Mouse (Mus musculus) forebrain, embryonic 14.5 days (tissue): ENCODE data around the gene Uap1. TPM values are rescaled to one million over a fixed set of nuclear protein-coding genes. Genes with fewer than 3 reads are reported as not detected.

ENCODE experiments used
- ATAC-seq: fragments of 200-750 bp; cut with Nextera tagmentation; 2 replicates; pipeline ENCODE4 v1.8.0; 2017; ENCODE audit warnings: mild to moderate bottlenecking, moderate library complexity
- DNase-seq: peaks from one replicate; pipeline ENCODE4 v3.0.0-alpha.2; 2015; ENCODE audit warnings: low spot score
- H3K27ac ChIP-seq: fragments of 300-500 bp; sonication (generic); 2 replicates; pipeline ENCODE4 v1.5.1; 2014; ENCODE audit warnings: low read depth, mild to moderate bottlenecking, control low read depth, low read length, moderate library complexity
- H3K27me3 ChIP-seq: fragments of 300-500 bp; sonication (generic); replicated peaks from 2 replicates; pipeline ENCODE4 v1.6.1; 2014; ENCODE audit warnings: low read length, control low read depth, mixed read lengths; ENCODE audit not compliant: control insufficient read depth, insufficient read depth
- H3K36me3 ChIP-seq: fragments of 300-500 bp; sonication (generic); 2 replicates; pipeline ENCODE4 v1.6.1; 2014; ENCODE audit warnings: low read length, control low read depth; ENCODE audit not compliant: control insufficient read depth, insufficient read depth
- H3K4me1 ChIP-seq: fragments of 300-500 bp; sonication (generic); 2 replicates; pipeline ENCODE4 v1.6.1; 2014; ENCODE audit warnings: antibody characterized with exemption, low read length, control low read depth; ENCODE audit not compliant: control insufficient read depth, insufficient read depth
- H3K4me2 ChIP-seq: fragments of 300-500 bp; sonication (generic); 2 replicates; pipeline ENCODE4 v1.6.1; 2014; ENCODE audit warnings: mild to moderate bottlenecking, control low read depth, low read length
- H3K4me3 ChIP-seq: fragments of 300-500 bp; sonication (generic); 2 replicates; pipeline ENCODE4 v1.5.1; 2014; ENCODE audit warnings: low read depth, low read length, control low read depth
- H3K9ac ChIP-seq: fragments of 300-500 bp; sonication (generic); 2 replicates; pipeline ENCODE4 v1.6.1; 2014; ENCODE audit warnings: mild to moderate bottlenecking, low read length, control low read depth, moderate library complexity
- H3K9me3 ChIP-seq: fragments of 300-500 bp; sonication (generic); replicated peaks from 2 replicates; pipeline ENCODE4 v1.6.1; 2016; ENCODE audit warnings: low read length, control low read depth, mixed read lengths; ENCODE audit not compliant: control insufficient read depth
- WGBS: fragments of 180-500 bp; shearing (Covaris S2); extraction: QIAGEN DNeasy Blood & Tissue Kit; methylation state at CpG from one replicate; pipeline ENCODE4 v1.1.7; 2014; 5-methylcytosine and 5-hydroxymethylcytosine counted together
- polyA plus RNA-seq: library from polyadenylated mRNA; unstranded; fragments of >200 nt; fragmentation: Nextera tagmentation; extraction: Ambion mirVana; gene quantifications from 2 replicates; pipeline ENCODE4 v1.2.1, GENCODE M21; 2014

Gene Uap1
- 57.9 and 63.6 TPM in 2 replicates for polyA plus RNA-seq

DNA sequence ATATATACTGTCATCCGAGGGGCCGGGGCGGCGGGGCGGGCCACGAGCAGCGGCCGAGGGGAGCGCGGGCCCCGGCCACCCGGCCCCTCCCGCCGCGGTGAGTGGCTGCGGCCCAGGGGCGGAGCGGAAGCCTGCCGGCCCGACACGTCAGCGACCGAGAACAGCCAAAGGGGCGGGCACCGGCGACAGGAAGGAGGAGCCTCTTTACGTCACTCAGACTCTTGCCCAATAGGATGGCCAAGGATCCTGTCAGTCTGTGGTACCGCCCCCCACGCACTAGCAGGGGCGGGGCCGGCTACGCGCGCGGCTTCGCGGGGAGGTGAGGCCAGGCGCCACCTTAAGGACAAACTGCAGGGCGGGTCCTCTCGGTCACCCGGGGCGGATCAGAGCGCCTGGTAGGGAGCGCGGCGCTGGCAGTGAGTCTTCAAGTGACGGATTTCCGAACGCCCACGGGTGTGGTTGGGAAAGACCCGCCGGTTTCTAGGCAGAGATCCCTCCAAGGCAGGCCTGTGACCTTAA lies at the start of gene Uap1:
Gene Uap1, minus strand, starts transcription at position 144 of the 519 bp plus-strand sequence.
- WGBS, result under 1% methylated on average over 45 of the region's 52 CpGs
- H3K36me3 ChIP-seq, result no peaks in the 10 kb centered on the region
- H3K27me3 ChIP-seq, result no peaks in the 10 kb centered on the region
- H3K4me3 ChIP-seq, result peak within 1 kb of the TSS; percentile 80
- peak within 1 kb of the TSS; percentile 81 for H3K27ac ChIP-seq
- no peaks in the 10 kb centered on the region for H3K9me3 ChIP-seq
- H3K4me2 ChIP-seq, result peak within 1 kb of the TSS; percentile 76
- peak; percentile 98 for DNase-seq
- peaks cover 7% of the 10 kb centered on the region for H3K4me1 ChIP-seq
- peak within 1 kb of the TSS; percentile 82 for H3K9ac ChIP-seq
- ATAC-seq, result peak; percentile 99

DNA sequence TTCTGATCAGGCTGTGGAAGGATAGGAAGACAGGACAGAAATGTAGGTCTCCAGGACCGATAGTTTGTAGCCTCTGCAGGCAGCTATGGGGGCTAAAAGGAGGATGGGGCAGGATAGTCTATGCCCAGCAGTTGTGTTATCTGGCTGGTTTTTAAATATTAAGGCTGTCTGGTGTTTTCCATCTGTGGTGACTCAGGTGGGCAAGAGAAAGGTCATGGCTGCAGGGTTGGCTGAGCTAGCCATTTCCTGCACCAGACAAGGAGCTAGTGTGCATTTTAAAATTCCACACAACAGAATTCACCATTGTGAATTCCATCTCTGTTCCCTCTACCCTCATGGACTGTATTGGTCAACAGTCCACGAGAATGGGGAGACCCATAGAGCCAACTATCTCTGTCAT lies 48.5 kb upstream of the Uap1 start:
- WGBS, result 74% methylated on average over 2 of the region's 2 CpGs
- DNase-seq (no peak), ATAC-seq (no peak)

DNA sequence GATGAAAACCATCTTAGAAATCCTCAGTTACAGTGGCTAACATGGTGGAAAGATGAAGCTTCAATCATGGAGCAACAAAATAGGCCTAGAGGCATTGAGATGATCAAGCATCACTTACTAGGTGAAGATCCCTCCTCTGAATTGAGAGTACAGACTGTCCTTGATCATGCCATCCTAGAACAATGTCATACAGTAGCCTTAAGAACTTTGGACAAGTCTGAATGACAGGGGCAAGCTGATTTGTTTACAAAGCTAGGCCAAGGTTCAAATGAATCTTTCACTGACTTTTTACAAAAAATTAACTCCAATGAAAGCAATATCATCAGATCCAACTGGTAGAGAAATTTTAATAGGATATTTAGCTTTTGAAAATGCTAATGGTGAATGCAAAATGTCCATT lies 45.6 kb upstream of the Uap1 start:
- Histone ChIP-seq H3K36me3 (no peaks in the 10 kb centered on the region), H3K9me3 (no peaks in the 10 kb centered on the region), H3K4me3 (no peak overlapping the region), H3K27me3 (no peaks in the 10 kb centered on the region), H3K4me1 (no peaks in the 10 kb centered on the region), H3K9ac (no peak overlapping the region), H3K4me2 (no peak overlapping the region), H3K27ac (no peak overlapping the region)
- no peak for ATAC-seq
- DNase-seq, result no peak

More for the DNA sequence above, 48.5 kb upstream of the Uap1 start:
- Histone ChIP-seq H3K27me3 (no peaks in the 10 kb centered on the region), H3K4me1 (no peaks in the 10 kb centered on the region), H3K27ac (no peak overlapping the region), H3K36me3 (no peaks in the 10 kb centered on the region), H3K4me2 (no peak overlapping the region), H3K4me3 (no peak overlapping the region), H3K9me3 (no peaks in the 10 kb centered on the region), H3K9ac (no peak overlapping the region)

DNA sequence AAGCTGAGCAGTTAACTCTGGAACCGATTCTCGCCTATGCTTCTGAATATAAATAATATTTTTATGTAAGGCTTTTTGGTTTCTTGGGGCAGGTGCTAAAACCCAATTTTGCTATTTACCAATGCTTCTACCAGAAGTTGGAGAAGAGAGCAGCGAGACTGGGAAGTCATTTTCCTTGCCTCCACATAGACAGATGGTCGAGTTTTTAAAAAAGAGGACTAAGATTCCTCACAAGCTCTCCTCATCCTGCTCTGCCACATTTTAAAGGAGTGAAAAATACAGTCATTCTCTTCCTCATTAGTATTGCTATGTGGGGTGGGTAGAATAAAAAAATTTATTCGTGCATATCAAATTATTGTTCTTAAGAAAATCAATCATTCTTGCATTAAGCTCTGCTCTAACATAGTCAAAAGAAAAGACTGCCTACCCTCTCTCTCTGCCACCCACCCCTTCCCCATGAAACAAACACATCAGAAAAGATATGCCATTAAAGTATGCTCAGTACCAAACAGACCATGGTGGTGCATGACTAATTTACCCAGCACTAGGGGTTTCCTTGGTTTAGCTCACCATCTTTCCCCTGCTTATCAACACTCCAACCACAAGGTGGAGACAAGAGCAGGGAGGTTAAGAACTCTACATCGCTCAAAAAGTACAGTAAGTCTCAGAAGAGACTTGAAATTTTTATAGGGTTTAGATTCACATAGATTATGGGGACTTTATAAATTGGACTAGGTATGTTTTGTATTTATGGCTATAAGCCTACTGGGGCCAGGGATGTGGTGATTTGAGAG lies 43.5 kb upstream of the Uap1 start:
- no peak overlapping the region for H3K27ac ChIP-seq
- DNase-seq (peak; percentile 46), ATAC-seq (no peak)
- no peaks in the 10 kb centered on the region for H3K27me3 ChIP-seq
- H3K9me3 ChIP-seq, result no peaks in the 10 kb centered on the region
- 0 out of 2 replicates have a peak, but pooled peaks cover 7% of the 10 kb centered on the region for H3K4me1 ChIP-seq
- no peak overlapping the region for H3K4me2 ChIP-seq
- H3K36me3 ChIP-seq, result no peaks in the 10 kb centered on the region
- no peak overlapping the region for H3K9ac ChIP-seq
- 79% methylated on average over 6 of the region's 6 CpGs for WGBS
- H3K4me3 ChIP-seq, result no peak overlapping the region

DNA sequence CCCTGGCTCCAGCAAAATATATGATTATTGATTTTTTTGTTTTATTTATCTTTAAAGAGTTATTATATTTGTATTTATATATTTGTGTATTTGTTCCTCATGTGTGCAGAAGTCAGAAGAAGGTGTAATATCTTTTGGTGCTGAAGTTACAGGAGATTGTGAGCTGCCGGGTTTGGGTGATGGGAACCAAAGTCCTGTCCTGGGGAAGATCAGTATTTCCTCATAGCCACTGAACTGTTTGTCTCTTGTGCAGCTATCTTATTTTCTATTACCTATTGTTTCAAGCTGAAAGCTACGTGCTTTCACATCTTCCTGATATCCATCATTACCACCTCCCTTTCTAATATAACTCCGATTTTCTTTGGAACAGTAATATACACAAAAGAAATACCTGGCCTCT lies 40.8 kb upstream of the Uap1 start:
- ATAC-seq (peak; percentile 21; the same call in 1 of the 2 replicates), DNase-seq (no peak)
- no peaks in the 10 kb centered on the region for H3K9me3 ChIP-seq
- H3K27me3 ChIP-seq, result no peaks in the 10 kb centered on the region
- 73% methylated on average over 3 of the region's 3 CpGs for WGBS
- H3K9ac ChIP-seq, result peak overlapping the region; percentile 89; the same call in 1 of the 2 replicates
- no peak overlapping the region for H3K27ac ChIP-seq
- peak overlapping the region; percentile 77 for H3K4me2 ChIP-seq
- H3K4me1 ChIP-seq, result 0 out of 2 replicates have a peak, but pooled peaks cover 7% of the 10 kb centered on the region
- H3K4me3 ChIP-seq, result peak overlapping the region; percentile 79
- H3K36me3 ChIP-seq, result peaks cover 17% of the 10 kb centered on the region

DNA sequence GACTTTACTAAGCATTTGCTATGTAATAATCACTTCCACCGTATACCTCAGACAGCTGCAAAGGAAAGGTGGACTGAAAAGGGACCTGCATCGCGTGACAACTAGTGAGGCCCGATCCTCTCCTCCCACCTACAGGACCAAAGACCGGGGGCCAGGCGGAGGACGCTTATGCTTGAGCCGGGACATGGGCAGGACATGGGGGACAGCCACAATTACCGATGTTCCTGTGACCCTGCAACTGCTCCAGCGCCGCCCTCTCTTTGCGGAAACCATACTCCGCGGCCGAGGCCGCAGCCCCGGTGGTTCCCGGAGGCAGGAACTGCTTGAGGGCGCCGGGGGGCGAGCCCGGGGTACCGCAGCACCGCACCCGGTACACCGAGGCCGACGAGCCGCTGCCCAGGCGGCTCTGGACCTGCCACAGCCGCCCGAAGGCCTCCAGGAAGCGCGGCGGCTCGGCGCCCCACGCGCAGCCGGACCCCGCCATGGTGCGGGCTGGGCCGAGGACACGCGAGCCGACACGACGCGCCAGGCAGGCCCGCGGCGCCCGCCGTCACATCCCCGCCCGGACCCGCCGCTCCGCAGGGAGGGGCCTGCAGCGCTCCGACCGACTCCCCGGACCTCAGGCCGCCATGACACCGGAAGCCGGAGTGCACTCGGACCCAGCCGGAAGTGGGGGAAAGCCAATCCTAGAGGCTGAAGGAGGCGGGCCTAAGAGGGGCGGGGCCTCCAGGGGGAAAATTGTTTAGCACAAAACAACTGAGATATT lies 40.2 kb upstream of the Uap1 start, which contains the start of gene Uhmk1:
Gene Uhmk1, minus strand, starts transcription at position 641 of the 766 bp plus-strand sequence.
- Histone ChIP-seq H3K9ac (peak within 1 kb of the TSS; percentile 89), H3K4me1 (0 out of 2 replicates have a peak, but pooled peaks cover 7% of the 10 kb centered on the region), H3K27ac (peak within 1 kb of the TSS; percentile 71; the same call in 1 of the 2 replicates), H3K4me3 (peak within 1 kb of the TSS; percentile 79), H3K9me3 (no peaks in the 10 kb centered on the region), H3K27me3 (no peaks in the 10 kb centered on the region), H3K4me2 (peak within 1 kb of the TSS; percentile 77), H3K36me3 (peaks cover 22% of the 10 kb centered on the region)
- DNase-seq (peak; percentile 96), ATAC-seq (peak; percentile 100)
- WGBS, result 1% methylated on average over 58 of the region's 70 CpGs

DNA sequence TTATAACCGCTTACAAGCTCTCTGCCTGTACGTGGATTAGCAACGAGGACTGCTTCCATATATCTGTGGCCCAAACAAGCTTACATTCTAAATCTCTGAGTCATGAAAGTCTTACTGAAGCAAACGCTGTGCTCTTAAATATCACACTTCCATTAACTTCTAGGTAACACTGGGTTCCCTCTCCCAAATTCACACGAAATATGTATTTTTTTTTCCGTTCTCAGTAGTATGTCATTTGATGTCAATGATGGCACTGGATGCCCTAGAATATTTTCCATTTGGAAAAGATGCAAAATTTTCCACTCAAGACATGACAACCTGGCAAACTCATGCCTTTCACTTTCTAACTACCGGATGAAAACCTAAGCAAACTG lies 39.6 kb upstream of the Uap1 start:
- WGBS, result 45% methylated on average over 7 of the region's 7 CpGs
- peak overlapping the region; percentile 89 for H3K9ac ChIP-seq
- ATAC-seq (no peak), DNase-seq (no peak)
- H3K27ac ChIP-seq, result 0 out of 2 replicates have a peak overlapping the region, but pooled peaks have one; percentile 71
- H3K27me3 ChIP-seq, result no peaks in the 10 kb centered on the region
- H3K4me3 ChIP-seq, result peak overlapping the region; percentile 79
- no peaks in the 10 kb centered on the region for H3K9me3 ChIP-seq
- H3K4me1 ChIP-seq, result 0 out of 2 replicates have a peak, but pooled peaks cover 7% of the 10 kb centered on the region
- peak overlapping the region; percentile 77 for H3K4me2 ChIP-seq
- H3K36me3 ChIP-seq, result peaks cover 26% of the 10 kb centered on the region

DNA sequence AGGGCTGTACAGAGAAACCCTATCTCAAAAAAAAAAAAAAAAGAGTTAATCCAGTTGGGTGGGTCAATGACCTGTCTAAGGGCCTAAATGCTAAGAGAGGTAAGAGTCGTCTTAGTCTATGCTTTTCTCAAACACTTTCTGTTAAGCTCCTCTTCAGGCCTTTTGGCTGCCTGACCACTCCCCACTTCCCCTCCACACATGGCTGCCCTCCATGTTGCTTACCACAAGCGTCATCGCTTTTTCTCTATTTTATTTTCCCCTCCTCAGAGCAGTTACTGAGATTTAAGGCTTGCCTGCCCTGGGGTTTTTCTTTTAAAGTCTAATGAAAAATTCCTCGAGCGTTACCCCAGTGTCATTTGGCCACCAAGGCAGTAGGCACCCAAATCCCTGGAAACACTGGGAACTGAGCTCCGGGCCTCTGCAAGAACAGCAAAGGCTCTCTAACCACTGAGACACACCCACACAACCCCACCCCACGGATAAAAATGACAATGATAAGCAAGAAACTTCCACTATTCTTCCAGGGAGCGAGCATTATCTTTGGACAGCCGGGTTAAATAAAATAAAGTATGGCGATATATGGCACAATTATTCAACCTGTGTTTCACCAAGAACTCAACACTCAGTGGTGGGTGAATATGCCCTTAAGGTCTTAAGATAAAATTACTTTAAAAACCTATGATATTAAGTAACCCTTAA lies 38.6 kb upstream of the Uap1 start:
- Histone ChIP-seq H3K36me3 (peaks cover 35% of the 10 kb centered on the region), H3K4me2 (no peak overlapping the region), H3K27me3 (no peaks in the 10 kb centered on the region), H3K9ac (no peak overlapping the region), H3K4me3 (no peak overlapping the region), H3K9me3 (no peaks in the 10 kb centered on the region), H3K4me1 (0 out of 2 replicates have a peak, but pooled peaks cover 7% of the 10 kb centered on the region), H3K27ac (no peak overlapping the region)
- DNase-seq (no peak), ATAC-seq (no peak)
- WGBS, result 96% methylated on average over 10 of the region's 10 CpGs
